Mouse (Mus musculus): ENCODE measurements around the gene Fcer1g.
A peak's percentile ranks its signal among the peaks of the same experiment; 100 is the strongest.
"Not testable (repeated sequence)": the region's sequence is repeated elsewhere in the genome, so short reads cannot be mapped to it uniquely, and the experiment has no call there.

Gene Fcer1g

DNA sequence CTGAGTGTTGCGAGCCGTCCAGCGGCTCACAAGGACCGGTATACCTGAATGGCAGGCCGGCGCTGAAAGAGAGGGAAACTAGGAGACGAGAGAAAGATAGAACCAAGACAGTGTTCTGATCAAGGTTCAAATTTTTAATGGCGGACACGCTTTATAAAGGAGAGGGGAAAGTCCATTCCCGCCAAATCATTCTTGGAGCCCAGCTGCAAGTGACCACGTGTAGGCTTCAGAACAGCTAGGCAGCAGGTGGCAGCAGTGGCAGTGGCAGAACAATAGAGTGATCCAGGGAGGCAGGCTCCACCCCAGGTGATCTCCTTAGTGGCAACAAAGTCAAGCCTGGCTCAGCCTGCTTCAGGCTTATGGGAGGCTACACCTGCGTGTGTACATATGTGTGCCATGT, 7.8 kb upstream of the Fcer1g start:
- DNase-seq (ENCODE audit: low spot score in 2 of 2): not testable (repeated sequence)

DNA sequence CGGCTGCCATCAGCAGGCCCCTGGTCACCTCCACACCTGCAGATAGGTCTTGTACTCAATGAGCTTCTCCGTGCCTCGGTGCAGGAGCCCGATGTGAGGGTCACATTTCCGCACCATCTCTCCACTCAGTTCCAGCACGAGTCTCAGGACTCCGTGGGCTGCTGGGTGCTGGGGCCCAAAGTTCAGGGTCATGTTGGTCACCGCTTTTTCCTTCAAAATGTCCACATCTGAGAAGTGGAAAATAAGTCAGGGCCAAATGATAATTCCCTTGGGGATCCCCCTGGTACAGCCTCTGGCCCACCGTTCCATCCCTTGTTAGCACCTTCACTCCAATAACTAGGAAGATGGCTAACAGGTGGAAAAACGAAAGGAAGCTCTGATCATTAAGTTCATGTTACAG, 6.7 kb upstream of the Fcer1g start:
- DNase-seq (ENCODE audit: low spot score in 2 of 2): no peak

DNA sequence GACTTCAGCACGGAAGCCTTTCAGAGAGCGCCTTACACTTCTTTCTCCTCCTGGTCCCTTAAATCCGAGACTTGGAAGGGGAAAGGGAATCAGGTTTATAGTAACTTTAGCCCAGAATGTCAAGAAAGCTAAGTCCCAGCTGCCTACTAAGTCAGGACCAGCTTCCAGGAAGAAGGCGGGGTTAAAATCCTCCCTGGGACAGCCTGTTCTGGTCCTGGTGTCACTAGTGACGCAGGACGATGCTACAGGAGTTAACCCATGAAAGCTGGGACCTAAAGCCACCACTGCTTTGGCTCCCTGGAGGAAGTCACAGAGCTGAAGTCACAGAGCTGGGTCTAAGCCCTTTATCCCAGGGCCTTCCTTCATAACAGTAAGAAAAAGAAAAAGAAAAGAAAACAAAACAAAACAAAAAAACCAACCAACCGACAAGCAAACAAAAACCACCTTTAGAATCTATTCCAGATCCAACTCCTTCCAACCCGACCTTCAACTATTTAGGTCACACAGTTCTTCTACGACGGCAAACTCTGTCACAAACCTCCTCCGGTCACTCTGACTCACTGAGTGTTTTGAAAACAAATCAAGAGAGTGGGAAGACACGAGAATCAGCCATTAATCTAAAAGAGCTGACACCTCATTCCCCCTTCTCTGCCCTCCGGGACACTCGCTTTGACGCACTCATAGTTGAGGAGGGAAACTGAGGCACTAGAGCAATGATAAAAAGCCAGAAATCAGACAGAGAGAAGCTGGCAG, 6.0 kb upstream of the Fcer1g start:
- DNase-seq (ENCODE audit: low spot score in 2 of 2): peak; percentile 67 to 71

GRCm38 (mm10) chr1:171238463-171238862, 4.3 kb upstream of the Fcer1g start:
- DNase-seq (ENCODE audit: low spot score in 2 of 2): no peak

DNA sequence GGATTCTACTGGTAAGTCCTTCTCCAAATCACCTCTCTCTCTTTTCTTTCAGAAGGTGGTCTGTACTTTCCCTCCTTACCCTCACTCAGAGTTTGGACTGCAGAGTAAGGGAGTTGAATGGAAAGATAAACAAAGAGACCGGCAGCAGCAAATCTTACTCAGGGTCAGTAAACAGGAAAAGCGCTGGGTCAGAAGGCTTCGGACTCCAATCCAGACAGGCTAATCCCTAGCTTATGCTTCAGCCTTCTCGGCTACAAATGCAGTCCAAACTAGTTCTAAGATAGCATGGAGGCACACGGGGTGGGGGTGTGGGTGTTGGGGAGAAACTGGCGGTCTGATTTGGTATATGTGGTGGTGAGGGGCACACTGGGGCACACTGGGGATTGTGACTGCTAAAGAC, 3.3 kb upstream of the Fcer1g start:
- no peak for DNase-seq (ENCODE audit: low spot score in 2 of 2)

- DNase-seq (ENCODE audit: low spot score in 2 of 2): no peak
Measured at GRCm38 (mm10) chr1:171235791-171236190, 1.6 kb upstream of the Fcer1g start.

- no peak for DNase-seq (ENCODE audit: low spot score in 2 of 2)
Measured at GRCm38 (mm10) chr1:171234538-171234937, 373 bp upstream of the Fcer1g start.

DNA sequence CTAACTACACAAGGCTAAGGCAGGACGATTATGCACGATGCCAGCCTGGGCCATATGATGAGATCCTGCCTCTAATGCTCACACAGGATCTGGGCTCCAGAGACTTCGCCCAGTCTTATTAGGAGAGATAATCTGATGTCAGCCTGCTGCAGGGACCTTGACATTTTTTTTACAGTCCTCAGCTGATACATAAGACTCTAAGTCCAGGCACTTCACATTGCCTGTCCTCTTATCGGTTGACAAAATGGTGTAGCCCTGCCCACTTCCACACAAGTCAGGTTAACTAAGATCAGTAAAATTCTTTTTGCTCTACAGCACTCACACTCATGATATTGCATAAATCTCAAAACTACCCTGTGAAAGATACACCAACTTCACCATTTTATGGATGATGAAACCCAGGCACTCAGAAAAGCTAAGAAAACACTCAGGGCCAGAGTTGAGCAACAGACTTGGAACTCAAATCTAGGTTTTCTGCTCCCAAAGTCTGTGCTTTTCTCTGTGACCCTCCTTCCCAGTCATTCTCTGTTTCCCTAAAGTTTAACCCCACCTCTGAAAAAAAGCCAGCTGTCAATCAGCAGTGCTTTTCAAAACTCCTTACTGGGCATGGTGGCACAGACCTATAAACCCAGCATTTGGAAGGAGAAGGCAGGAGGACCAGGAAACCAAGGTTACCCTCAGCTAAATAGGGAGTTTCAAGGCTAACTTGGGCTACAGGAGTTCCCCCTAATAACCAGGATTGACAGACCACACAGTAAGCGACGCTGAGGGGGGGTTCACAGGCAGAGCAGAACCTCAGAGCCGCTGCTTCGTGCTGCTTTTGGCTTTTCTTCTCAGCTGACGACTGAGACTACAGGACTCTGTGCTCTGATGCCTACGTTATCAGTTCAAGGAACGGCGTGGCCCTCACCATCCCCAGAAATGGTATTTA, 1.1 kb downstream of the Fcer1g start:
- no peak for DNase-seq (ENCODE audit: low spot score in 2 of 2)

GRCm38 (mm10) chr1:171232348-171232747, 1.8 kb downstream of the Fcer1g start:
- no peak for DNase-seq (ENCODE audit: low spot score in 2 of 2)

DNA sequence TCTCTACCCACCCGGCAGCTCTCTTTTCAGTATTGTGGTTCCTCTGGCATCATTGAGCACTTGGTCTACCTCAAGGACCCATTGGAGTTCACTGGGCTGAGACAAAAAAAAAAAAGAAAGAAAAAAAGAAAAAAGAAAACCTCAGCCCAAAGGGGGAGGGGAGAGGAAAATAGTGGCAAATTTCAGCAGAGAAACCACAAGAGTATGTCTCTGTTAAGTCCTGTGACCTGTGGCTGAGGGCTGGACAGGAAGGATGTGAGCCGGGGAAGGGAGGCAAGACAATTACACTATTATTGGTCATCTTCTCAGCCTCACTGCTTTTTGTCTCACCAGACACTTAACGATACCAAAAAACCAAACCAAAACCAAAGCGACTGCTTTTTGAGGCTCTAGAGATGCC, 2.3 kb downstream of the Fcer1g start:
- DNase-seq (ENCODE audit: low spot score in 2 of 2): no peak

- DNase-seq (ENCODE audit: low spot score in 2 of 2): no peak
Measured at GRCm38 (mm10) chr1:171230215-171230614, 4.0 kb downstream of the Fcer1g start.

DNA sequence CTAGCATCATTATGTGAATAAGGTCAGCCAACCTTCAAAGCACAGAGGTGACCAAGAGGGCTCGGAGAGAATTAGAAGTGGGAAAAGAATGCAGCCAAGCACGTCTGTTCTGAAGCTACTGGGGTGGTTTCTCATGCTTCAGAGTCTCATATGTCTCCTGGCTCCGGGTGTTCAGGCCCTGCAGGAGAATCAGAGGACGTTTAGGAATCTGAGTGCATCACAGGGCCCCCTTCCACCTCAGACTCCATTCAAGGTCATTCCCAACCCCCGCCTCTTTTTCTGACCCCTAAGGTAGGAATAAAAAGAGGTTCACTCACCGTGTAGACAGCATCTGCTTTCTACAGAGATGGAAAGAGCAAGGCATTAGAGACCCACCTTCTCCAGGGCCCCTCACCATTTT, 4.4 kb downstream of the Fcer1g start:
- DNase-seq (ENCODE audit: low spot score in 2 of 2): no peak

- DNase-seq (ENCODE audit: low spot score in 2 of 2): no peak
Measured at GRCm38 (mm10) chr1:171227879-171228278, 6.3 kb downstream of the Fcer1g start.

DNA sequence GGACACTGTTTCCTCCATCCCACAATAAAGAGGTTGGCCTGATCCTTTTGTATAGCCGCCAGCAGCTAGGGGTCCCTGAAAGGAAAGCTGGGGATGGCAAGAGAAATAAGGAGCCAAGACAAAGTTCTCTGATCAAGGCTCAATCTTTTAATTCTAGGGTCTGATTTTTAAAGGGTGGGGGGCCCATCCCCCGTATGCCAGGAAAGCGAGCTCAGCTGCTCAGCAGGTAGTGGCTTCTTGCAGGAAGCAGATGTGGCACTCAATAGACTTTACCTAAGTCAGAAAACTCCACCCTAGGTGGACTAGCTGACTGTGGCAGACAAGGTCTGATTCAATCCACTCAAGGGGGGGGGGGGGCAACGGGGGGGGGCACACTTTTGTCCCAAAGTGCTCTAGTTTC, 7.4 kb downstream of the Fcer1g start:
- no peak for DNase-seq (ENCODE audit: low spot score in 2 of 2)

DNA sequence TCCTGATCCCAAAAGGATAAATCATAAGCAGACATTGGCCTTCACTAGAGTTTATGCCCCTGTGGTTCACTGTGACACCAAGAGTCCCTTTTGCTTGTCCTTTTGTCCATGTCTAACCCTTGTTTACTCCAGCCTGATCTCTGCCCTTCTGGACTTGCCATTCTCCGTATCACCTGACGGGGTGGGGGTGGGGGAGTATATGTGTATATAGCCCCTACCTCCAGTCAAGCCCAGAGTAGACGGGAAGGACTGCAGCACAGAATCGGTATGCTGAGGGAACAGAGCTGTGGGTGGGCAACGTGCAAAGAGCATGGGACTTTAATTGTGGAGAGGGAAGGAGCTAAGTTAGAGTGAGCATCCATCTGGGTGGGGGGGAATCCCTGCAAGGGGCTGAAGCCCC, 9.3 kb downstream of the Fcer1g start, which contains the start of gene Apoa2:
Gene Apoa2 (plus strand): TSS at position 198 of the 400 bp plus-strand sequence.
- DNase-seq (ENCODE audit: low spot score in 2 of 2): no peak

DNA sequence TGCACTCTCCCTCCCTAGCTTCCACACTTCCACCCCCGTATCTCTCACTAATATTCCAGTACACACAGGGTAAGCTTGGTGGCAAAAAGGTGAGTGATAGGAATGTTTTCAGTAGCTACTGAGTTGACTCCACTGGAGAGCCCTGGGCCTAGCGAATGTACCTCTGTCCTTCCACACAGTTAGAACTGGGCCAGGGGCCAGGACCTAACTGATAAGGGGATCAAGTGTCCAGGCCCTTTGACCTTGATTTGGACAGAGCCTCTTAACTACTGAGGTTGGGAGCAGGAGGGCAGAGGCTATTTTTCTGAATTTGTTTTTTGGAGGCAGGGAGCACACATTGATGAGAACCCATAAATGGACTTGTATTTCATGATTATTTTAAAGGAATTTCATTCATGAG, 10.4 kb downstream of the Fcer1g start:
- no peak for DNase-seq (ENCODE audit: low spot score in 2 of 2)

- no peak for DNase-seq (ENCODE audit: low spot score in 2 of 2)
Measured at GRCm38 (mm10) chr1:171223168-171223567, 11.0 kb downstream of the Fcer1g start.

GRCm38 (mm10) chr1:171222238-171223155, 11.7 kb downstream of the Fcer1g start, which contains the start of gene Tomm40l:
Gene Tomm40l, minus strand, starts transcription at chr1:171222514.
- DNase-seq (ENCODE audit: low spot score in 2 of 2): peak; percentile 99 to 100

- peak in 1 of 2 experiments; percentile 30 for DNase-seq (ENCODE audit: low spot score in 2 of 2)
Measured at GRCm38 (mm10) chr1:171221281-171222193, 12.6 kb downstream of the Fcer1g start.

DNA sequence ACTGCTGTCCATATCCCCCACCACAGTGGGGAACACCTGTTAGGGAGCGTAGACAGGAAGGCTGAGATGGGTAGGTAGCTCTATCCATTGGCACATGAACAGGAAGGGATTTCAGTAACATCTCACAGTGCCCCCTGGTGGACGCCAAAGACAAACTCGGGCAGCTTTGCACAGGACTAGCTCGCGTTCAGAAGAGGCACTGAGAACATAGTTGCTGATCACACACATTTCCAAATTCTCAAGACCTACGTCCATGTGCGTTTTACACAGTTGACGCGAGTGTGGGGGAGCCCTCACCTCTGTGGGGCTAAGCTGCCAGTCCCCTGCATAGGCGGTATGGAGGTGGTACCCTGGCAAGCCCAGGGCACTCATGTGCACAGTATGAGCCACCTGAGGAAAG, 13.3 kb downstream of the Fcer1g start:
- peak; percentile 67 to 82 for DNase-seq (ENCODE audit: low spot score in 2 of 2)

Measured in heart, adult 9 months (tissue).